Mouse (Mus musculus) C2C12 (cell line): ENCODE data around the gene Fam117a.

ENCODE experiments used
- CTCF ChIP-seq: IDR thresholded peaks from one replicate; pipeline ENCODE4 v1.5.1; 2011; ENCODE audit not compliant: control insufficient read depth, insufficient read depth, insufficient read length
- FOSL1 ChIP-seq: IDR thresholded peaks from one replicate; pipeline ENCODE4 v1.8.0; 2011; ENCODE audit warnings: mild to moderate bottlenecking, low read length; ENCODE audit not compliant: poor library complexity, insufficient read depth, severe bottlenecking
- MYOD1 ChIP-seq: IDR thresholded peaks from one replicate; pipeline ENCODE4 v1.6.1; 2011; ENCODE audit warnings: low read depth; ENCODE audit not compliant: control insufficient read depth, insufficient read length
- MYOG ChIP-seq: IDR thresholded peaks from one replicate; pipeline ENCODE4 v1.6.1; 2011; ENCODE audit not compliant: control insufficient read depth, insufficient read length; ENCODE audit errors: extremely low read depth

- TF ChIP-seq CTCF (no peak), MYOD1 (no peak), MYOG (no peak), FOSL1 (no peak)
These were observed 2.3 kb upstream of the Fam117a start for GRCm38 (mm10) chr11:95334448-95335060.
